Mouse (Mus musculus) liver, embryonic 14.5 days (tissue): Measurements from ENCODE around the gene Hipk2.

Experiments used
- CTCF ChIP-seq: IDR thresholded peaks from 2 replicates; pipeline ENCODE4 v1.5.1; 2016; ENCODE audit warnings: antibody characterized with exemption, low read depth, control low read depth
- EP300 ChIP-seq: IDR thresholded peaks from 2 replicates; pipeline ENCODE4 v1.6.1; 2016; ENCODE audit warnings: antibody characterized with exemption, low read depth

DNA sequence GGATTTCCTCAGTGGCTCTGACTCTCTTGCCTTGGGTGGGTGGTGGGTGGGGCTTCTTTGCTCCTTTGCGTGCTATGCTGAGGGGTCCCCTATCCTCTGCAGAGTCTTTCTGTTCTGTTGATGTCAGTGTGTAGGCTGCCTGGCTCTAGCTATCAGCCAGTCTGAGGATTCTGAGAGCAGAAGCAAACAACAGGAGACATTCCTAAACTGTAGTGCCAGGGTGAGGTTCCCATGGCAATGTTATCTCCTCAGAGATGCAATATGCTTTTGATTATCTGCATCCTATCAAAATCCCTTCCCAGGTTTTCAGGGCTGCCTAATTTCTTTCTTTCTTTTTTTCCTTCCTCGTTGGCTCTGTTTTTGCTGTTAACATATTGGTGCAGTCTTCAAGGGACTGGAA lies 193.4 kb downstream of the Hipk2 start:
- TF ChIP-seq CTCF = no peak
- no peak for TF ChIP-seq EP300
